Mouse (Mus musculus): ENCODE results near the gene Tagap. TPM values are rescaled to one million over a fixed set of nuclear protein-coding genes. Genes with fewer than 3 reads are reported as not detected.

Gene Tagap
- 0.63 TPM in 2 replicates for polyA plus RNA-seq (2014; fragmentation: Nextera tagmentation; extraction: Ambion mirVana)

GRCm38 (mm10) chr17:7925413-7926160 is at the start of gene Tagap:
TSS of gene Tagap (plus strand) at chr17:7926000.
- Histone ChIP-seq H3K9me3 (ENCODE audit: control insufficient read depth, low read length) (no peaks in the 10 kb centered on the region), H3K9ac (ENCODE audit: low read depth, low read length) (no peak within 1 kb of the TSS), H3K27me3 (replicated peaks; ENCODE audit: control insufficient read depth, insufficient read depth, low read length) (no peaks in the 10 kb centered on the region), H3K4me3 (ENCODE audit: low read depth, low read length) (no peak within 1 kb of the TSS), H3K4me1 (ENCODE audit: control insufficient read depth, insufficient read depth, low read length) (peaks cover 7% of the 10 kb centered on the region; the same call in 1 of the 2 replicates), H3K4me2 (ENCODE audit: low read depth, low read length) (no peak within 1 kb of the TSS), H3K27ac (replicated peaks; ENCODE audit: low read depth, low read length) (peak within 1 kb of the TSS; percentile 28; the same call in 1 of the 2 replicates), H3K36me3 (ENCODE audit: control insufficient read depth, insufficient read depth, low read length) (no peaks in the 10 kb centered on the region)
- ATAC-seq (ENCODE audit: low read depth) (no peak), DNase-seq (ENCODE audit: low spot score) (no peak)
- 58% methylated on average over 13 of the region's 13 CpGs for WGBS

GRCm38 (mm10) chr17:7876541-7876940 is 49.3 kb upstream of the Tagap start:
- ATAC-seq (ENCODE audit: low read depth) (no peak), DNase-seq (ENCODE audit: low spot score) (no peak)
- no peaks in the 10 kb centered on the region for H3K36me3 ChIP-seq (ENCODE audit: control insufficient read depth, insufficient read depth, low read length)
- no peaks in the 10 kb centered on the region for H3K9me3 ChIP-seq (ENCODE audit: control insufficient read depth, low read length)
- no peak overlapping the region for H3K9ac ChIP-seq (ENCODE audit: low read depth, low read length)
- H3K27ac ChIP-seq (replicated peaks; ENCODE audit: low read depth, low read length): no peak overlapping the region
- no peak overlapping the region for H3K4me2 ChIP-seq (ENCODE audit: low read depth, low read length)
- H3K4me1 ChIP-seq (ENCODE audit: control insufficient read depth, insufficient read depth, low read length): peaks cover 10% of the 10 kb centered on the region
- WGBS: 90% methylated on average over 13 of the region's 13 CpGs
- no peak overlapping the region for H3K4me3 ChIP-seq (ENCODE audit: low read depth, low read length)
- no peaks in the 10 kb centered on the region for H3K27me3 ChIP-seq (replicated peaks; ENCODE audit: control insufficient read depth, insufficient read depth, low read length)

GRCm38 (mm10) chr17:7877191-7877764 is 48.5 kb upstream of the Tagap start:
- Histone ChIP-seq H3K4me3 (ENCODE audit: low read depth, low read length) (no peak overlapping the region), H3K4me2 (ENCODE audit: low read depth, low read length) (no peak overlapping the region), H3K9me3 (ENCODE audit: control insufficient read depth, low read length) (no peaks in the 10 kb centered on the region), H3K27ac (replicated peaks; ENCODE audit: low read depth, low read length) (no peak overlapping the region), H3K27me3 (replicated peaks; ENCODE audit: control insufficient read depth, insufficient read depth, low read length) (no peaks in the 10 kb centered on the region), H3K4me1 (ENCODE audit: control insufficient read depth, insufficient read depth, low read length) (peaks cover 10% of the 10 kb centered on the region), H3K36me3 (ENCODE audit: control insufficient read depth, insufficient read depth, low read length) (no peaks in the 10 kb centered on the region), H3K9ac (ENCODE audit: low read depth, low read length) (no peak overlapping the region)
- 55% methylated on average over 7 of the region's 7 CpGs for WGBS
- DNase-seq (ENCODE audit: low spot score) (no peak), ATAC-seq (ENCODE audit: low read depth) (no peak)

GRCm38 (mm10) chr17:7877878-7878277 is 47.9 kb upstream of the Tagap start:
- no peaks in the 10 kb centered on the region for H3K27me3 ChIP-seq (replicated peaks; ENCODE audit: control insufficient read depth, insufficient read depth, low read length)
- H3K9ac ChIP-seq (ENCODE audit: low read depth, low read length): no peak overlapping the region
- H3K9me3 ChIP-seq (ENCODE audit: control insufficient read depth, low read length): no peaks in the 10 kb centered on the region
- no peaks in the 10 kb centered on the region for H3K36me3 ChIP-seq (ENCODE audit: control insufficient read depth, insufficient read depth, low read length)
- no peak overlapping the region for H3K4me3 ChIP-seq (ENCODE audit: low read depth, low read length)
- WGBS: 57% methylated on average over 2 of the region's 2 CpGs
- no peak for ATAC-seq (ENCODE audit: low read depth)
- no peak overlapping the region for H3K4me2 ChIP-seq (ENCODE audit: low read depth, low read length)
- peak; percentile 45 for DNase-seq (ENCODE audit: low spot score)
- no peak overlapping the region for H3K27ac ChIP-seq (replicated peaks; ENCODE audit: low read depth, low read length)
- H3K4me1 ChIP-seq (ENCODE audit: control insufficient read depth, insufficient read depth, low read length): peaks cover 10% of the 10 kb centered on the region

- Histone ChIP-seq H3K9me3 (ENCODE audit: control insufficient read depth, low read length) (no peaks in the 10 kb centered on the region), H3K27me3 (replicated peaks; ENCODE audit: control insufficient read depth, insufficient read depth, low read length) (no peaks in the 10 kb centered on the region), H3K9ac (ENCODE audit: low read depth, low read length) (no peak overlapping the region), H3K4me3 (ENCODE audit: low read depth, low read length) (no peak overlapping the region), H3K36me3 (ENCODE audit: control insufficient read depth, insufficient read depth, low read length) (no peaks in the 10 kb centered on the region), H3K4me2 (ENCODE audit: low read depth, low read length) (no peak overlapping the region), H3K4me1 (ENCODE audit: control insufficient read depth, insufficient read depth, low read length) (peaks cover 10% of the 10 kb centered on the region), H3K27ac (replicated peaks; ENCODE audit: low read depth, low read length) (no peak overlapping the region)
- no peak for ATAC-seq (ENCODE audit: low read depth)
- WGBS: 70% methylated on average over 4 of the region's 4 CpGs
- peak; percentile 58 for DNase-seq (ENCODE audit: low spot score)
Observed at GRCm38 (mm10) chr17:7879529-7879928, 46.3 kb upstream of the Tagap start.

GRCm38 (mm10) chr17:7883126-7883525 is 42.7 kb upstream of the Tagap start:
- Histone ChIP-seq H3K9me3 (ENCODE audit: control insufficient read depth, low read length) (no peaks in the 10 kb centered on the region), H3K27ac (replicated peaks; ENCODE audit: low read depth, low read length) (no peak overlapping the region), H3K4me2 (ENCODE audit: low read depth, low read length) (no peak overlapping the region), H3K36me3 (ENCODE audit: control insufficient read depth, insufficient read depth, low read length) (no peaks in the 10 kb centered on the region), H3K4me1 (ENCODE audit: control insufficient read depth, insufficient read depth, low read length) (no peaks in the 10 kb centered on the region), H3K4me3 (ENCODE audit: low read depth, low read length) (no peak overlapping the region), H3K9ac (ENCODE audit: low read depth, low read length) (no peak overlapping the region), H3K27me3 (replicated peaks; ENCODE audit: control insufficient read depth, insufficient read depth, low read length) (no peaks in the 10 kb centered on the region)
- ATAC-seq (ENCODE audit: low read depth) (no peak), DNase-seq (ENCODE audit: low spot score) (no peak)
- WGBS: 87% methylated on average over 11 of the region's 11 CpGs

- no peaks in the 10 kb centered on the region for H3K27me3 ChIP-seq (replicated peaks; ENCODE audit: control insufficient read depth, insufficient read depth, low read length)
- no peak overlapping the region for H3K4me3 ChIP-seq (ENCODE audit: low read depth, low read length)
- no peaks in the 10 kb centered on the region for H3K9me3 ChIP-seq (ENCODE audit: control insufficient read depth, low read length)
- H3K36me3 ChIP-seq (ENCODE audit: control insufficient read depth, insufficient read depth, low read length): no peaks in the 10 kb centered on the region
- H3K4me1 ChIP-seq (ENCODE audit: control insufficient read depth, insufficient read depth, low read length): no peaks in the 10 kb centered on the region
- no peak overlapping the region for H3K9ac ChIP-seq (ENCODE audit: low read depth, low read length)
- no peak for ATAC-seq (ENCODE audit: low read depth)
- 81% methylated on average over 10 of the region's 10 CpGs for WGBS
- no peak for DNase-seq (ENCODE audit: low spot score)
- H3K4me2 ChIP-seq (ENCODE audit: low read depth, low read length): no peak overlapping the region
- no peak overlapping the region for H3K27ac ChIP-seq (replicated peaks; ENCODE audit: low read depth, low read length)
Observed at GRCm38 (mm10) chr17:7884606-7885005, 41.2 kb upstream of the Tagap start.

- H3K36me3 ChIP-seq (ENCODE audit: control insufficient read depth, insufficient read depth, low read length): no peaks in the 10 kb centered on the region
- no peak overlapping the region for H3K9ac ChIP-seq (ENCODE audit: low read depth, low read length)
- no peak overlapping the region for H3K4me3 ChIP-seq (ENCODE audit: low read depth, low read length)
- H3K9me3 ChIP-seq (ENCODE audit: control insufficient read depth, low read length): no peaks in the 10 kb centered on the region
- H3K4me1 ChIP-seq (ENCODE audit: control insufficient read depth, insufficient read depth, low read length): no peaks in the 10 kb centered on the region
- DNase-seq (ENCODE audit: low spot score): no peak
- no peaks in the 10 kb centered on the region for H3K27me3 ChIP-seq (replicated peaks; ENCODE audit: control insufficient read depth, insufficient read depth, low read length)
- 87% methylated on average over 20 of the region's 20 CpGs for WGBS
- no peak for ATAC-seq (ENCODE audit: low read depth)
- no peak overlapping the region for H3K27ac ChIP-seq (replicated peaks; ENCODE audit: low read depth, low read length)
- H3K4me2 ChIP-seq (ENCODE audit: low read depth, low read length): no peak overlapping the region
Observed at GRCm38 (mm10) chr17:7887071-7887815, 38.6 kb upstream of the Tagap start.

Data from embryonic facial prominence, embryonic 14.5 days (tissue).